Mouse (Mus musculus) lung, postnatal 25 days (tissue): Measurements from ENCODE around the gene Gadl1.

Experiments used
- DNase-seq: peaks from one replicate; pipeline ENCODE4 v3.0.0; 2022; ENCODE audit warnings: low spot score

Gene Gadl1

GRCm38 (mm10) chr9:115936350-115936749, 27.1 kb downstream of the Gadl1 start:
- no peak for DNase-seq

DNA sequence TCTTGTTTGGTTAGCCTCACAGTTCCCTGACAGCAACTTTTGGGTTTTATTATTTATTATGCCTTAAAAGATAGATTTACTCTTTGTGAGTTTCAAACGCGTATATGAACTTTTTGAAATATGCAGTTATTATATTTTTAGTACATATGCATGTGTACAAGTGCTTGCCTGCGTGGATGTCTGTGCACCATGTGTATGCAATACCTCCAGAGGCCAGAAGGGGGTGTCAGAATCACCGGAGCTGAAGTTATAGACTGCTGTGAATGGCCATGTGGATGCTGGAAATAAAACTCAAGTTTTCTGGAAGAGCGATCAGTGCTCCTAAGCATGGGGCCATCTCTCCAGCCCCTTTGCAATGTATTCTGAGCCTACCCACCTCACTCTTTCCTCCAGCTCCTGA, 28.7 kb downstream of the Gadl1 start:
- no peak for DNase-seq

GRCm38 (mm10) chr9:115939420-115939819, 30.2 kb downstream of the Gadl1 start:
- DNase-seq, result no peak

- DNase-seq, result no peak
Observed at GRCm38 (mm10) chr9:115941171-115941570, 31.9 kb downstream of the Gadl1 start.

- DNase-seq, result no peak
Observed at GRCm38 (mm10) chr9:115942486-115942885, 33.2 kb downstream of the Gadl1 start.

GRCm38 (mm10) chr9:115942989-115943388, 33.7 kb downstream of the Gadl1 start:
- no peak for DNase-seq

- DNase-seq, result no peak
Observed at GRCm38 (mm10) chr9:115943577-115944320, 34.5 kb downstream of the Gadl1 start.

- DNase-seq, result no peak
Observed at GRCm38 (mm10) chr9:115965056-115965455, 55.8 kb downstream of the Gadl1 start.

GRCm38 (mm10) chr9:115966116-115966515, 56.9 kb downstream of the Gadl1 start:
- DNase-seq, result no peak

DNA sequence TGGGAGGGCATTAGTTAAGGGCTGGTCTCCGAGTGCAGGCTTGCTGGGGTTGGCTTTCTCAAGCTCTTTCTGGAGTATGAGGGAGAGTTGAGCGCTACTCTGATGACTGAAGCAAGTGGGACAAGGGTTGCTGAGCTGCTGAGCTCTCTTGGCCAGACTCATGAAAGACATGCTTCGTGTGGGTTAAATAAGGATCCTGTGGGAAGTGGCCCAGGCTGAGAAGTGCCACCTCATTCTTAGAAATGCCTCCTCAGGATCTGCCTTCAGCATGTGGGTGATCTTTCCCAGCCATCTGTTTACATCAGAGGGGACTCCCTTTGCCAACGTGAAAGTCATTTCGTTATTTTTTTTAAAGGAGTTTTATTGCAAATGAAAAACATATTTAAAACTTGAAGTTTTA, 57.5 kb downstream of the Gadl1 start:
- DNase-seq, result no peak

DNA sequence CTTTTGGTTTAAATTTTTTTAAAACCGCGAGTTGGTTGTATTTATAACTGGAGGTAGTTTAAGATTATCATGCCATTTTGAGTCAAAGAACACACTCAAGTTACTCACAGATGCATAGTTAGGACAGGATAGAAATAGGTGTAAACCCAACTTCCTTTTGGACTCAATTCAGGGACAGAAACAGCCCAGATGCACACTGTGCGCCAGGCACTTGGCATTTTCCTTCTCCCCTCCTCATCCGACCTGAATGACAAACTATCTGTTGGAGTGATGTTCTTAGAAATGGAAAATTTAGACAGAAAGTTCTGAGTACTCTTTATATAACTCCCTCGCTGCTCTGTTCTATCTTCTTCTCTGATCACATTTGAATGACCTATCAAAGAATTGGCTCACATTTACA, 58.4 kb downstream of the Gadl1 start:
- no peak for DNase-seq

- DNase-seq, result no peak
Observed at GRCm38 (mm10) chr9:115976901-115977300, 67.6 kb downstream of the Gadl1 start.

DNA sequence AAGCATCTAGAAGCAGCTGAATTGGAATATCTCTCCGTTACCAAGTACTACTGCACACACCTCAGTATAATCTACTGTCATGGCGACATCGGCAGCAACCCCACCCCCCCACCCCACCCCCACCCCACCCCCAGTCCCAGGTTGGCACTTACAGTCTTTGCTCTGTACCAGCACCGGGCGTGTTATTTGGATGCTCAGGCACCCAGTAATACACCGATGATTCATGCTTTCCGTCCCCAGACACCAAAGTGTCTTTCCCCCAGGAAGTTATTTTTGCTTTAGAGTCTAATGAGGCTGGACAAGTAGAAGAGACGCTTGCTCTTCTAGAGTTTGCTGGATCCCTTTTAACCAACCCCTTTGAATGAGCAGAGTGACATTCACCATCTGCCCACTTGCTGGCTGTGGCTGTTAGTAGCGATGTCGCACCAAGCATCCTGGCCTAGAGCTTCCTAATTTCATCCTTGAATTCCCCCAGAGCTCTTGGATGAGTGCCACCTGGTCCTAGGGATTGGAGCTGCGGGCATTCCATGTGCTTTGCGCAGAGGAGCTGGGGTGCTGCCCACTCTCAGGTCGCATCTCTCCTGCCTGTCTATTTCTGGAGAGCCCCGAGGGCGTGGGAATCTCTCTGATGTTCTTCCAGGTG, 68.5 kb downstream of the Gadl1 start:
- no peak for DNase-seq

- no peak for DNase-seq
Observed at GRCm38 (mm10) chr9:115978478-115978877, 69.2 kb downstream of the Gadl1 start.

GRCm38 (mm10) chr9:115990661-115991060, 81.4 kb downstream of the Gadl1 start:
- no peak for DNase-seq

DNA sequence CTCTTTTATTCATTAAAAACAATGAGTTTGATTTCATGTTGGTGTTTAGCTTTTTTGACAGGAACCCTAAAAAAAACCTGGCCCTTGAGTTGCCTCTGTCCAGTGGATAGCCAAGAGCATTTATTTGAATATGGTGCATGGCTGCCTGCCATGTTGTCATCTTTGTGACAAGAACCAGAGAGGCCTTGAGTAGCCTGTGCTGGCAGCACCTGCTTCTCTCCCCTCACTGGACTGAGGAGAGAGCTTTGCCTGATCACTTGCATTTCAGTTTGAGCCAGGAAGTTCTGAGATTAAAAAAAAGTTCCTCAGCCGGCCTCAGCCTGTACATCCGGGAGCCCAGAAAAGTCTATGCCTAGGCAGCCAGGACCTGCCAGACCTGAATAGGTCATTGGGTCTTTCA, 85.5 kb downstream of the Gadl1 start:
- no peak for DNase-seq

GRCm38 (mm10) chr9:115995856-115996560, 86.8 kb downstream of the Gadl1 start:
- no peak for DNase-seq

DNA sequence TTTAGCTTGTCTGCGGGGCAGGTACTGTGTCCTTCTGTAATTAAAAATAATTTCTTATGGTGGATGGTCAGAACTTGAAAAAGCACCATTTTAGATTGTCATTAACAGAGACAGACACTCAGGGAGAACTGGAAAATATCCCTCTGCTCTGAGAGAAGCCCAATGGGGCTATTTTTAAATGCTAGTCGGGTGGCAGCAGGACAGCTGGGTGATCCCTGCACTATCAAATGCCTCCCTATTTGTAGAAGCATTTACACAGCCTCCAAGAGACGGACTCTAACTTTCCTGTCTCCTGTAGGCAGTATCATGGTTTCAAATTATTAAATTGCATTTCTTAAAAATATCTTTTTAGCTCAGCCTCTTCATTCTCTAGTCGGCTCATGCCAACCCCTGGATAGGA, 89.1 kb downstream of the Gadl1 start:
- no peak for DNase-seq

DNA sequence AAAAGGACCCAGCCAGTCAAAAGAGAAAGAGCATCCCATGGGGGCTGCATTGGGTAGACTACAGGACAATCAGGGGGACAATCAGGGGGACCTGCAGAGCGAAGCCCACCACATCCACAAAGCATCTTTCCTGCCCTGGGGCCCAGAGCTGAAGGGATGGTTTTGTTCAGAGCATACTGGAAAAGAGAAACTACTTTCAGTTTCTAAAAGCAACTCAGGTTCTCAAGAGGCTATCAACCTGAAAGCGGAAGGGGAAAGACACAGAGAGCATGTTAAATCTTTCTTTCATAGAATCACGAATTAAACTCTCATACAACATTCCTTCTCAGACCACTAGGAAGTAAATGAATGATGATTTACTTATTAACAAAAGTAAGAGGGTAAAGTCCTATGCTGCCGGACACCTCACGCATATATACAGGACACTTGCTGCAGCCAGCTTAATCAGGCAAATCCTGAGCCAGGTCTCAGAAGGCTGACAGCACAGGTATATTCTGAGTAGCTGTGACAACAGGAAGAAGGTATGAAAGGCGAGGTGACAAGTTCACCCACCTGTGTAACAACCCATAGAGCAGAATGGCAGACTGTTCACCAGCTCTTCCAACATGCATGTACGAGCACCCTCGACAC, 90.2 kb downstream of the Gadl1 start:
- no peak for DNase-seq

DNA sequence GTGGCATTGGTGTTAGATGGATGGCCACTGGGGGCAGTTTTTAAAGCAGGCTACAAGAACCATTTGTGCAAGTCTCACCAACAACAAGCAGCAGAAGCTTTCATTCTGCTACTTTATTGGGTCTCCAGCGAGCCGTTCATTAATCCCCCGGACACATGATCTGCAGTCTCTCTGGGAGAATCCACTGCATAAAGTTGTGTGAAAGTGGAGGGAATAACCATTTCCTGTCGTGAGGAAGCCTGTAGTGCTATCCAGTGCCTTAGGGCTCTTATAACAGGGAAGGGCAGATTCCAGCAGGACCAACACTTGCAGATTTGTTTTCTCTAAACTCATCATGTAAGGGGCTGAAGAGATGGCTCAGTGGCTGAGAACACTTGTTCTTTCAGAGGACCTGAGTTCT, 104.7 kb downstream of the Gadl1 start:
- DNase-seq, result no peak

- DNase-seq, result no peak
Observed at GRCm38 (mm10) chr9:116016221-116016620, 107.0 kb downstream of the Gadl1 start.

GRCm38 (mm10) chr9:116017091-116017490, 107.8 kb downstream of the Gadl1 start:
- DNase-seq, result no peak

DNA sequence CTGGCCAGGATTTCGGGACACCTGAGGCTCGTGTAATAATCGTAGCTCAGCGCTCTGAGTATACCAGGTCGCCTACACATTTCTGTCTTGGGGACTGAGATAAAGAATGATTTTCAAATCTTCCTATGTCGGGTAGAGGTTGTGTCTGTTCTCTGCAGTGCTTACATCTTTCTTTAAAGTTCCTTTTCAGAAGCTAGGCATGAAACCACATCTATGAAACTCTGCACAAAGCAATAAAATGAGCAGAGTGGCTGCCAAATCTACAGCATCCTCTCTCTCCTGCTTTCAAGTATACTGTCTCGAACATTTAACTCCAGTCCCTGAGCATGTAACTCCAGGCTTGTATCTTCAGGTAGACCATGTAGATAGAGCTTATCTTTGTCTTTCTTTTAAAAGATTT, 109.3 kb downstream of the Gadl1 start:
- DNase-seq, result no peak
